Mouse (Mus musculus) myocyte (in vitro differentiated cells): ENCODE data around the gene Clic1. TPM values are rescaled to one million over a fixed set of nuclear protein-coding genes. Genes with fewer than 3 reads are reported as not detected.

Source experiments
- H3K27me3 ChIP-seq: one replicate; pipeline ENCODE4 v1.6.1; 2011; ENCODE audit not compliant: control insufficient read depth, insufficient read depth, insufficient read length
- H3K36me3 ChIP-seq: one replicate; pipeline ENCODE4 v1.6.1; 2011; ENCODE audit not compliant: control insufficient read depth, insufficient read depth
- H3K4me2 ChIP-seq: one replicate; pipeline ENCODE4 v1.6.1; 2011; ENCODE audit warnings: low read depth, control low read depth
- H3K4me3 ChIP-seq: one replicate; pipeline ENCODE4 v1.5.1; 2011; ENCODE audit warnings: mild to moderate bottlenecking, control low read depth, moderate library complexity
- H3K79me2 ChIP-seq: one replicate; pipeline ENCODE4 v1.6.1; 2011; ENCODE audit not compliant: control insufficient read depth, insufficient read depth
- H3ac ChIP-seq: one replicate; pipeline ENCODE4 v1.6.1; 2011; ENCODE audit not compliant: control insufficient read depth, insufficient read length
- CEBPB ChIP-seq: IDR thresholded peaks from 2 replicates; pipeline ENCODE4 v1.6.1; 2011; ENCODE audit warnings: mild to moderate bottlenecking, moderate library complexity; ENCODE audit not compliant: poor library complexity, insufficient read depth, severe bottlenecking
- E2F4 ChIP-seq: IDR thresholded peaks from one replicate; pipeline ENCODE4 v1.6.1; 2011; ENCODE audit warnings: mild to moderate bottlenecking, control low read depth, moderate library complexity; ENCODE audit not compliant: insufficient read depth
- MAX ChIP-seq: IDR thresholded peaks from one replicate; pipeline ENCODE4 v1.6.1; 2011; ENCODE audit warnings: low read depth, mild to moderate bottlenecking, control low read depth
- MYOD1 ChIP-seq, 3 experiments: IDR thresholded peaks; one replicate each; pipeline ENCODE4 v1.6.1; 2011; ENCODE audit warnings: control low read depth in 2 of 3, low read depth in 2 of 3, mild to moderate bottlenecking in 2 of 3, moderate library complexity in 1 of 3; ENCODE audit not compliant: insufficient read length in 2 of 3, control insufficient read depth in 1 of 3
- MYOG ChIP-seq, 3 experiments: IDR thresholded peaks; one replicate each; pipeline ENCODE4 v1.6.1; 2011; ENCODE audit warnings: control low read depth in 2 of 3, low read depth in 2 of 3, mild to moderate bottlenecking in 2 of 3; ENCODE audit not compliant: insufficient read length in 2 of 3, control insufficient read depth in 1 of 3, insufficient read depth in 1 of 3
- POLR2A ChIP-seq: IDR thresholded peaks from one replicate; pipeline ENCODE4 v1.6.1; 2011; ENCODE audit warnings: low read depth, mild to moderate bottlenecking, control low read depth, moderate library complexity; ENCODE audit not compliant: insufficient read length
- POLR2AphosphoS2 ChIP-seq: IDR thresholded peaks from one replicate; pipeline ENCODE4 v1.6.1; 2011; ENCODE audit warnings: low read depth, control low read depth; ENCODE audit not compliant: insufficient read length
- REST ChIP-seq: IDR thresholded peaks from one replicate; pipeline ENCODE4 v1.6.1; 2011; ENCODE audit warnings: mild to moderate bottlenecking, control low read depth, moderate library complexity; ENCODE audit not compliant: insufficient read depth, insufficient read length
- SRF ChIP-seq: IDR thresholded peaks from one replicate; pipeline ENCODE4 v1.6.1; 2011; ENCODE audit warnings: low read depth; ENCODE audit not compliant: control insufficient read depth, insufficient read length
- TCF12 ChIP-seq: IDR thresholded peaks from one replicate; pipeline ENCODE4 v1.6.1; 2011; ENCODE audit warnings: mild to moderate bottlenecking, control low read depth; ENCODE audit not compliant: poor library complexity, insufficient read depth, severe bottlenecking
- TCF3 ChIP-seq: IDR thresholded peaks from one replicate; pipeline ENCODE4 v1.6.1; 2011; ENCODE audit warnings: low read depth, control low read depth; ENCODE audit not compliant: insufficient read length
- USF1 ChIP-seq: IDR thresholded peaks from one replicate; pipeline ENCODE4 v1.6.1; 2011; ENCODE audit warnings: low read depth, mild to moderate bottlenecking, control low read depth, moderate library complexity
- polyA plus RNA-seq: library from polyadenylated mRNA; unstranded; fragments of >200 nt; fragmentation: generic; extraction: Trizol; gene quantifications from one replicate; pipeline ENCODE4 v1.2.1, GENCODE M21; 2012; ENCODE audit warnings: missing spikeins

Gene Clic1
- polyA plus RNA-seq, 1 experiment, result 412 TPM

- Histone ChIP-seq H3K4me3 (no peak overlapping the region), H3K79me2 (no peaks in the 10 kb centered on the region), H3K4me2 (no peak overlapping the region), H3ac (no peak overlapping the region), H3K36me3 (no peaks in the 10 kb centered on the region), H3K27me3 (peaks cover 20% of the 10 kb centered on the region)
- TF ChIP-seq MYOD1 (IDR thresholded peaks at IDR 0.05; ENCODE audit: control insufficient read depth in 1 of 3, insufficient read length in 2 of 3, low read depth in 2 of 3) (no peak), REST (no peak), CEBPB (no peak), E2F4 (no peak), USF1 (no peak), SRF (no peak)
Measured at GRCm38 (mm10) chr17:35079778-35080177, 30.0 kb downstream of the Clic1 start.

- Histone ChIP-seq H3K79me2 (no peaks in the 10 kb centered on the region), H3ac (no peak overlapping the region), H3K4me2 (no peak overlapping the region), H3K4me3 (no peak overlapping the region), H3K27me3 (peaks cover 20% of the 10 kb centered on the region), H3K36me3 (no peaks in the 10 kb centered on the region)
- TF ChIP-seq MAX (no peak), CEBPB (no peak), POLR2AphosphoS2 (no peak), E2F4 (no peak), MYOG (IDR thresholded peaks at IDR 0.05; ENCODE audit: control insufficient read depth in 1 of 3, insufficient read depth in 1 of 3, insufficient read length in 2 of 3, low read depth in 2 of 3) (no peak), TCF3 (no peak), TCF12 (no peak), MYOD1 (IDR thresholded peaks at IDR 0.05; ENCODE audit: control insufficient read depth in 1 of 3, insufficient read length in 2 of 3, low read depth in 2 of 3) (no peak)
Measured at GRCm38 (mm10) chr17:35080248-35080647, 30.5 kb downstream of the Clic1 start.

- TF ChIP-seq MAX (no peak), SRF (no peak), POLR2A (no peak), USF1 (no peak), E2F4 (no peak), MYOD1 (IDR thresholded peaks at IDR 0.05; ENCODE audit: control insufficient read depth in 1 of 3, insufficient read length in 2 of 3, low read depth in 2 of 3) (no peak), CEBPB (no peak), MYOG (IDR thresholded peaks at IDR 0.05; ENCODE audit: control insufficient read depth in 1 of 3, insufficient read depth in 1 of 3, insufficient read length in 2 of 3, low read depth in 2 of 3) (no peak), TCF3 (no peak), TCF12 (no peak)
- H3ac ChIP-seq, result no peak overlapping the region
- H3K27me3 ChIP-seq, result peaks cover 20% of the 10 kb centered on the region
- H3K36me3 ChIP-seq, result no peaks in the 10 kb centered on the region
- no peaks in the 10 kb centered on the region for H3K79me2 ChIP-seq
- no peak overlapping the region for H3K4me3 ChIP-seq
- H3K4me2 ChIP-seq, result no peak overlapping the region
Measured at GRCm38 (mm10) chr17:35080710-35081109, 30.9 kb downstream of the Clic1 start.

GRCm38 (mm10) chr17:35082841-35083576 is 33.2 kb downstream of the Clic1 start:
- no peak overlapping the region for H3ac ChIP-seq
- TF ChIP-seq CEBPB, result no peak
- TF ChIP-seq MYOD1 (IDR thresholded peaks at IDR 0.05; ENCODE audit: control insufficient read depth in 1 of 3, insufficient read length in 2 of 3, low read depth in 2 of 3), result no peak
- TF ChIP-seq E2F4, result no peak
- no peak for TF ChIP-seq REST
- TF ChIP-seq TCF3, result no peak
- no peak for TF ChIP-seq MYOG (IDR thresholded peaks at IDR 0.05; ENCODE audit: control insufficient read depth in 1 of 3, insufficient read depth in 1 of 3, insufficient read length in 2 of 3, low read depth in 2 of 3)
- no peak for TF ChIP-seq POLR2A
- no peak for TF ChIP-seq POLR2AphosphoS2
- no peak for TF ChIP-seq TCF12
- TF ChIP-seq SRF, result no peak
- no peak for TF ChIP-seq MAX
- TF ChIP-seq USF1, result no peak
- H3K27me3 ChIP-seq, result peaks cover 13% of the 10 kb centered on the region
- H3K79me2 ChIP-seq, result no peaks in the 10 kb centered on the region
- H3K36me3 ChIP-seq, result no peaks in the 10 kb centered on the region
- H3K4me2 ChIP-seq, result no peak overlapping the region
- no peak overlapping the region for H3K4me3 ChIP-seq

- H3K4me2 ChIP-seq, result no peak overlapping the region
- TF ChIP-seq TCF12 (no peak), MYOG (IDR thresholded peaks at IDR 0.05; ENCODE audit: control insufficient read depth in 1 of 3, insufficient read depth in 1 of 3, insufficient read length in 2 of 3, low read depth in 2 of 3) (no peak), USF1 (no peak), POLR2A (no peak), MAX (no peak), CEBPB (no peak), SRF (no peak), MYOD1 (IDR thresholded peaks at IDR 0.05; ENCODE audit: control insufficient read depth in 1 of 3, insufficient read length in 2 of 3, low read depth in 2 of 3) (no peak), REST (no peak), E2F4 (no peak), TCF3 (no peak), POLR2AphosphoS2 (no peak)
Measured at GRCm38 (mm10) chr17:35083929-35084497, 34.2 kb downstream of the Clic1 start.

More at GRCm38 (mm10) chr17:35083929-35084497, 34.2 kb downstream of the Clic1 start:
- Histone ChIP-seq H3K79me2 (no peaks in the 10 kb centered on the region), H3K36me3 (no peaks in the 10 kb centered on the region), H3K27me3 (peaks cover 11% of the 10 kb centered on the region), H3ac (no peak overlapping the region), H3K4me3 (no peak overlapping the region)
